Mouse (Mus musculus) midbrain, embryonic 13.5 days (tissue): ENCODE measurements around the gene Naip5. TPM values are rescaled to one million over a fixed set of nuclear protein-coding genes. Genes with fewer than 3 reads are reported as not detected.
"Not testable (repeated sequence)": the region's sequence is repeated elsewhere in the genome, so short reads cannot be mapped to it uniquely, and the experiment has no call there.

Experiments
- ATAC-seq: fragments of 200-750 bp; cut with Nextera tagmentation; 2 replicates; pipeline ENCODE4 v1.8.0; 2017; ENCODE audit warnings: mild to moderate bottlenecking, moderate TSS enrichment, moderate library complexity
- H3K27ac ChIP-seq: fragments of 300-500 bp; sonication (generic); 2 replicates; pipeline ENCODE4 v1.5.1; 2015; ENCODE audit warnings: inconsistent platforms, mild to moderate bottlenecking, moderate library complexity
- H3K27me3 ChIP-seq: fragments of 300-500 bp; sonication (generic); 2 replicates; pipeline ENCODE4 v1.6.1; 2015; ENCODE audit warnings: mild to moderate bottlenecking, inconsistent platforms
- H3K36me3 ChIP-seq: fragments of 300-500 bp; sonication (generic); 2 replicates; pipeline ENCODE4 v1.6.1; 2015; ENCODE audit warnings: mild to moderate bottlenecking, inconsistent platforms
- H3K4me1 ChIP-seq: fragments of 300-500 bp; sonication (generic); replicated peaks from 2 replicates; pipeline ENCODE4 v1.6.1; 2015; ENCODE audit warnings: inconsistent platforms
- H3K4me2 ChIP-seq: fragments of 300-500 bp; sonication (generic); replicated peaks from 2 replicates; pipeline ENCODE4 v1.6.1; 2015; ENCODE audit warnings: moderate library complexity, mild to moderate bottlenecking, inconsistent platforms
- H3K4me3 ChIP-seq: fragments of 300-500 bp; sonication (generic); replicated peaks from 2 replicates; pipeline ENCODE4 v1.5.1; 2015; ENCODE audit warnings: mild to moderate bottlenecking, inconsistent platforms
- H3K9ac ChIP-seq: fragments of 300-500 bp; sonication (generic); replicated peaks from 2 replicates; pipeline ENCODE4 v1.6.1; 2015; ENCODE audit warnings: mild to moderate bottlenecking, inconsistent platforms
- H3K9me3 ChIP-seq: fragments of 300-500 bp; sonication (generic); 2 replicates; pipeline ENCODE4 v1.6.1; 2016; ENCODE audit warnings: mild to moderate bottlenecking, inconsistent platforms
- WGBS: fragments of 180-500 bp; shearing (Covaris S2); methylation state at CpG from one replicate; pipeline ENCODE4 v1.1.7; 2015; 5-methylcytosine and 5-hydroxymethylcytosine counted together
- polyA plus RNA-seq: library from polyadenylated mRNA; unstranded; fragments of >200 nt; fragmentation: Nextera tagmentation; extraction: Ambion mirVana; gene quantifications from 2 replicates; pipeline ENCODE4 v1.2.1, GENCODE M21; 2015

The Naip5 gene
- polyA plus RNA-seq = 0.07 and 0.14 TPM in 2 replicates

DNA sequence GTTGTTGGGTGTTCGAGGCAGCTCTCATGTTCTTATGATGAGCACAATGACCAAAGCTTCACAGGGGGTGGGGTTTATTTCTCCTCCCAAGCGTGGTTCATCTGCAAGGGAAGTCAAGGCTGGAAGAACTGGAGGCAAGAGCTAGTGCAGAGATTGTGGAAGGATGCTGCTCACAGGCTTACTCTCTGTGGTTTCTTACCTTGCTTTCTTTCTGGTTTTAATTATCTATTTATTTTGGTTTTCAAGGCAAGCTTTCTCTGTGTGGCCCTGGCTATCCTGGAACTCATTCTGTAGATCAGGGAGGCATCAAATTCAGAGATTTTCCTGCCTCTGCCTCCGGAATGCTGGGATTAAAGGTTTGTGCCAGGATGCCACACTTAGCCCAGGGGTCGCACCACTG lies at the start of gene Naip5:
Gene Naip5, minus strand, starts transcription at position 101 of the 400 bp plus-strand sequence.
- not testable (repeated sequence) for ATAC-seq, H3K9me3 ChIP-seq, H3K4me1 ChIP-seq, H3K4me3 ChIP-seq, H3K4me2 ChIP-seq, H3K27me3 ChIP-seq, H3K27ac ChIP-seq, H3K36me3 ChIP-seq, H3K9ac ChIP-seq
- 86% methylated on average over 4 of the region's 4 CpGs for WGBS

- no peak for ATAC-seq
- H3K4me1 ChIP-seq = no peaks in the 10 kb centered on the region
- 94% methylated on average over 1 of the region's 1 CpGs for WGBS
- H3K36me3 ChIP-seq = no peaks in the 10 kb centered on the region
- H3K27me3 ChIP-seq = no peaks in the 10 kb centered on the region
- H3K9me3 ChIP-seq = no peaks in the 10 kb centered on the region
- H3K9ac ChIP-seq = no peak overlapping the region
- no peak overlapping the region for H3K4me3 ChIP-seq
- no peak overlapping the region for H3K4me2 ChIP-seq
- H3K27ac ChIP-seq = no peak overlapping the region
Observed at GRCm38 (mm10) chr13:100284611-100285010, 38.5 kb upstream of the Naip5 start.

DNA sequence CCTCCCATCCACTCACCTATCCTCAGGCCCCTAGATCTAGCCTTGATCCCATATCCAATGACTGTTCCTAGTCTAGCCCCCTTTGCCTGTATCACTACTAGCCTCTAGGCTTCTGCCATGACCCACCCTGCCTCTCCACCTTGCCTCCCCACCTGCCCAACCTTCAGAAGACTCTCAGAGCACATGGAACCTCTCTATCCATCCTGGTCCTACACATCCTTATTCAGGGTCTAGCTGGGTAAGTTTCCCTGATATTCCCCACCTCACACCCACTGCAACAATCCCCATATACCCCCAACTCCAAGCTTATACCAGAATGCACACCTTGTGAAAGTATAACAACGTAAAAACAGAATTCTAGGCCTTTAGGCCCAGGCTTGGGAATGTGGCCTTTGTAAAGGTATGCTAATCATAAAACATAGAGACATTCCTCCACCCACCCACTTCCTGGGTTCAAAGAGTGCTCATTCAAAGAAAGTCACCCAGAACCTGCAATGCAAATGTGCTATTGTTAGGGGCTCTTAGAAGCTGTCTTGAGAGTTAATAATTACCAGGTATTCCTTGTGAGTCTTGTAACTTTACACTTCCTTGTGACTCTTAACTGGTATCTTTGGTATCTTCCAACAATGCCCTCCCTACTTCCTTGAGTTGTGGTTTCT lies 25.5 kb upstream of the Naip5 start:
- ATAC-seq, H3K4me1 ChIP-seq, H3K36me3 ChIP-seq, H3K27ac ChIP-seq, H3K27me3 ChIP-seq, H3K4me2 ChIP-seq, H3K4me3 ChIP-seq, H3K9ac ChIP-seq, H3K9me3 ChIP-seq: not testable (repeated sequence)
- WGBS = no CpG with 5 or more reads among the region's 1 CpGs

- not testable (repeated sequence) for ATAC-seq, H3K4me3 ChIP-seq, H3K9ac ChIP-seq, H3K4me2 ChIP-seq, H3K36me3 ChIP-seq, H3K27ac ChIP-seq, H3K9me3 ChIP-seq, H3K27me3 ChIP-seq, H3K4me1 ChIP-seq
- 82% methylated on average over 2 of the region's 2 CpGs for WGBS
Observed at GRCm38 (mm10) chr13:100256996-100257395, 10.9 kb upstream of the Naip5 start.

DNA sequence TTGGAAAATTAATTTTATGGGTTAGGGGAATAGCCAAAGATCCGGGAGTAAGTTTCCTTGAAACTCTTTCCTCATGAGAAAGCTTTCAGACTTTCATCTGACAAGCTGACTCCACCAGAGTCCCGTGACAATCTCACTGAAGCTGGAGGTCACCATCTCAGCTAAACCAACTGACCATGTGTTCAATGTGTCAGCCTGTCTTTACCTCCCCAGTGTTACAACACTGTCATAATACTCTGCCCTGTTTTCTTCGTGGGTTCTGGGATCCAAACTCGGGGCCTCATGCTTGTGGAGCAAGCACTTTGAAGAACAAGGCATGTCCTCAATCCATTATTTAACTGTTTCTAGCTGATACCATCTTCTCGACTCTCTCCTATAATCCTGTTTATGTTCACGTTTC lies 9.8 kb upstream of the Naip5 start:
- not testable (repeated sequence) for H3K27ac ChIP-seq, H3K9me3 ChIP-seq, H3K4me3 ChIP-seq, H3K4me1 ChIP-seq, H3K27me3 ChIP-seq, ATAC-seq, H3K4me2 ChIP-seq, H3K9ac ChIP-seq, H3K36me3 ChIP-seq
- WGBS = 91% methylated on average over 6 of the region's 6 CpGs

- not testable (repeated sequence) for H3K4me3 ChIP-seq, H3K36me3 ChIP-seq, H3K27ac ChIP-seq, H3K9ac ChIP-seq, H3K9me3 ChIP-seq, H3K4me2 ChIP-seq, ATAC-seq, H3K4me1 ChIP-seq, H3K27me3 ChIP-seq
- 98% methylated on average over 2 of the region's 2 CpGs for WGBS
Observed at GRCm38 (mm10) chr13:100251897-100252296, 5.8 kb upstream of the Naip5 start.

GRCm38 (mm10) chr13:100246896-100247519 lies 885 bp upstream of the Naip5 start:
- not testable (repeated sequence) for H3K4me3 ChIP-seq, H3K27me3 ChIP-seq, H3K4me2 ChIP-seq, H3K4me1 ChIP-seq, H3K9ac ChIP-seq, H3K9me3 ChIP-seq, ATAC-seq, H3K36me3 ChIP-seq, H3K27ac ChIP-seq
- WGBS = 83% methylated on average over 5 of the region's 5 CpGs

DNA sequence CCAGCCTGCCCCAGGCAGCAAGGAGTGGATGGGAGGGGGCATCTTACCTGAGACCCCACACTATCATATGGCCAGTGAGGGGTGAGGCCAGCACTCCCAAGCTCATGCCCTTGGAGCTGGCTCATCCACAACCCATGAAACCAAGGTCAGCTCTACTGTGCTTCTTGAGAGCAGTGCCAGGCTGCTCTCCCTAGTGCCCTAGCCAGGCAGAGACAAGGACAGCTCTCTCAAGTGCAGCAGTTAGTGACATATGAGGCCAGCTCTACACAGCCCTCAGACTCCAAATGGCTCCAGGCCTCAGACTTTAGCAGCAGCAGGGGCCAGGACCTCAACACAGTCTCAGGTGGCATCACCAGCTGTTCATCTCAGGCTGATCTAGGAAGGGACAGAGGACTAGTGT lies 2.4 kb downstream of the Naip5 start:
- H3K4me2 ChIP-seq = no peak overlapping the region
- peak; percentile 55 for ATAC-seq
- H3K27ac ChIP-seq = no peak overlapping the region

GRCm38 (mm10) chr13:100213683-100214082 lies 32.4 kb downstream of the Naip5 start:
- not testable (repeated sequence) for ATAC-seq

More for the DNA sequence above, 2.4 kb downstream of the Naip5 start:
- H3K4me1 ChIP-seq = no peaks in the 10 kb centered on the region
- H3K9me3 ChIP-seq = no peaks in the 10 kb centered on the region
- no peak overlapping the region for H3K4me3 ChIP-seq
- no peaks in the 10 kb centered on the region for H3K36me3 ChIP-seq
- H3K27me3 ChIP-seq = no peaks in the 10 kb centered on the region
- no peak overlapping the region for H3K9ac ChIP-seq

GRCm38 (mm10) chr13:100210540-100210939 lies 35.6 kb downstream of the Naip5 start:
- H3K27me3 ChIP-seq = no peaks in the 10 kb centered on the region
- H3K4me1 ChIP-seq = no peaks in the 10 kb centered on the region
- no peak for ATAC-seq
- no peak overlapping the region for H3K4me2 ChIP-seq
- H3K36me3 ChIP-seq = no peaks in the 10 kb centered on the region
- H3K27ac ChIP-seq = no peak overlapping the region
- H3K9ac ChIP-seq = no peak overlapping the region
- no peak overlapping the region for H3K4me3 ChIP-seq
- no peaks in the 10 kb centered on the region for H3K9me3 ChIP-seq
- 34% methylated on average over 8 of the region's 8 CpGs for WGBS

More at GRCm38 (mm10) chr13:100213683-100214082, 32.4 kb downstream of the Naip5 start:
- not testable (repeated sequence) for H3K4me2 ChIP-seq, H3K4me1 ChIP-seq, H3K9ac ChIP-seq, H3K27me3 ChIP-seq, H3K4me3 ChIP-seq, H3K36me3 ChIP-seq, H3K27ac ChIP-seq, H3K9me3 ChIP-seq
- 82% methylated on average over 1 of the region's 1 CpGs for WGBS

DNA sequence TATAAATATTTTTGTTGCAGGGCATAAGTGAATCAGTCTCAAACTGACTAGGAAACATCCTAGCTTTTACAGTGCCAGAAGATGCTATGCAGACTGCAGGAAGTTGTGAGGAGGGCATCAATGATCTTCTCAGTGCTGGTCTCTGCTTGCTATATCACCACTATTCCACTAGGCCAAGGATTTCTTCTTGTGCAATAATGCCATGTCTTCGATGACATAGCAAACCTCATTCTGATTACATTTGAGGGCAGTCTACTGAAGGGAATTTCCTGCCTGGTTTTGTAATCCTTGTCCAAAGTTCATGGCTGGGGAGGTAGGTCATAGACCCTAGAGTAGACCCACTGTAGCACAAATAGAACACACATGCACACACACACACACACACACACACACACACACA lies 42.8 kb downstream of the Naip5 start:
- H3K4me1 ChIP-seq = no peaks in the 10 kb centered on the region
- WGBS = 85% methylated on average over 1 of the region's 1 CpGs
- no peak for ATAC-seq

DNA sequence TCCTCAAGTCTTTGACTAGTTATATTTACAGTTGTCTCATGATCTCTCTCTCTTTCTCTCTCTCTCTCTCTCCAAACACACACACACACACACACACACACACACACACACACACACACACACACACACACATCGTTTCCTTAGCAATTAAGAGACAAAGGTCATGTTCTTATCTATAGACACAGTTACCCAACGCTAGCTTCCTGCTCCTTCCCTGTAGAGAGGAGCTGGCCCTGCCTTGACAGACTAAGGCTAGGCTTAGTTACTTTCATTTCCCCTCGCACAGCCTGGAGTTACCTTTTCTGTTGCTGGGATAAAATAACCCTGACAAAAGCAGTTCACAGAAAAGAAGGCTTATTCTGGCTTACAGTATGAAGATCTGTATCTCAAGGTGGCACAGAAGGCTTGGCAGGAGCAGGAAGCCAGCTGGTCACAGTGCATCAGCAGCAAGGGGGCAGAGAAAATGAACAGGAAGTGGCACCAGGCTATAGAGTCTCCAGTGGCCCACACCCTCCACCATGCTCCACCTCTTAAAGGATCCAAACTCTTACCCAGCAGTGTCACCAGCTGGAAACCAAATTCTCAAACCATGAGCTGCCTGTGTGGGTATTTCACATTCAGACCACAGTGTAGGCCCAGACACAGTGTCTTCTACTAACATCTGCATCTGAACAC lies 44.3 kb downstream of the Naip5 start, which contains the start of gene Naip2:
Gene Naip2, minus strand, starts transcription at position 434 of the 675 bp plus-strand sequence.
- WGBS = 83% methylated on average over 3 of the region's 3 CpGs
- H3K27me3 ChIP-seq = not testable (repeated sequence)

More for the DNA sequence above, 42.8 kb downstream of the Naip5 start:
- no peak overlapping the region for H3K9ac ChIP-seq
- H3K4me3 ChIP-seq = no peak overlapping the region
- H3K36me3 ChIP-seq = no peaks in the 10 kb centered on the region
- no peak overlapping the region for H3K4me2 ChIP-seq
- no peaks in the 10 kb centered on the region for H3K9me3 ChIP-seq
- no peaks in the 10 kb centered on the region for H3K27me3 ChIP-seq
- H3K27ac ChIP-seq = no peak overlapping the region

More for the DNA sequence above, 44.3 kb downstream of the Naip5 start, which contains the start of gene Naip2:
- H3K4me3 ChIP-seq, H3K27ac ChIP-seq, H3K4me1 ChIP-seq, ATAC-seq, H3K9ac ChIP-seq, H3K4me2 ChIP-seq, H3K9me3 ChIP-seq, H3K36me3 ChIP-seq: not testable (repeated sequence)
